Mouse (Mus musculus) E14TG2a.4 (cell line): Measurements from ENCODE around the gene Nfib.

ENCODE experiments used
- CTCF ChIP-seq: conservative IDR thresholded peaks from 2 replicates; pipeline ENCODE4 v1.5.1; 2014; ENCODE audit warnings: low read length
- NANOG ChIP-seq: IDR thresholded peaks from 2 replicates; pipeline ENCODE4 v1.6.1; 2014; ENCODE audit warnings: borderline replicate concordance, low read length, mixed read lengths
- POU5F1 ChIP-seq: IDR thresholded peaks from 2 replicates; pipeline ENCODE4 v1.6.1; 2014; ENCODE audit warnings: low read length, borderline replicate concordance

DNA sequence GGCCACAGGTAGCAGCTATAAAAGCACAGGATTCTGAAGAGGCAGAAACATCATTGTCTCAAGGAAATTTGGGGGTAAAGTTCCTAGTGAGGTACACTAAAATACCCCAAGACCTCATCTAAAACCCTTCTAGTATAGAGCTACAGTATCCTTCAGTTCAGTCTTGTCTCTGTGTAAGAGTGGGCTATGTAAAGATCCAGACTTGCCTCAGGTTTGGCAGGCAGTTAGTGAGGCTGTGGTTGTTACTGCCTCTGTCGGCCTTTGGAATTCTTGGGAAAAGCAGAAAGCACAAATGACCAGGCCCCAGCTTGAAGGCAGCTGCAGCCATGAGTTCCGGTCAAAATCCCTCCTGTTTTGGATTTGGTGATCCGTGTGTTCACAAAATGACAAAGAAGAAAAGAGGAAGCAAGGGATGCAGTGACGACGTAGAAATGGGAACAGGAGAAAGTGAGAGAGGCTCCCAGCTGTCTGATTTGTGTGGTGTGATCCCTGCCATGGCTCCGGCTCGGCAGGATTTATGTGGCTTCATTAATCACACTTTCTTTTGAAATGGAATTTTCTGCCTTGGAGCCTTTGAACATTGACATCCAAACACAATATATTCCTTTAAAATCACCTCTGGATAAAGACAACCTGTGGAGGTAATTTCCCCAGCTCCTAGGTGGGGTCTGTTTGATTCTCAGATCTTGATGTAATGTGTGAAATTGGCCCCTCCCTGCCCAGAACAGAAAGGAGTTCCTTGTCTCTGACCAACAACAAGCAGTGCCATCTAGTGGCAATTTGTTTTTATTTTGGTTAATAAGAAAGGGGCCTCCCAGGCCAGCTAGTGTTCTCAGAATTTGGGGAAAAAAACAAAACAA is 91.7 kb downstream of the Nfib start:
- TF ChIP-seq CTCF, result peak; percentile 34; the same call in 1 of the 2 replicates
- no peak for TF ChIP-seq NANOG
- no peak for TF ChIP-seq POU5F1
